Mouse (Mus musculus): ENCODE results near the gene Gm20671. TPM values are rescaled to one million over a fixed set of nuclear protein-coding genes. Genes with fewer than 3 reads are reported as not detected.
"Not testable (repeated sequence)": the region's sequence is repeated elsewhere in the genome, so short reads cannot be mapped to it uniquely, and the experiment has no call there.

Gene Gm20671
- polyA plus RNA-seq, 1 experiment from 2014 or later: not detected

DNA sequence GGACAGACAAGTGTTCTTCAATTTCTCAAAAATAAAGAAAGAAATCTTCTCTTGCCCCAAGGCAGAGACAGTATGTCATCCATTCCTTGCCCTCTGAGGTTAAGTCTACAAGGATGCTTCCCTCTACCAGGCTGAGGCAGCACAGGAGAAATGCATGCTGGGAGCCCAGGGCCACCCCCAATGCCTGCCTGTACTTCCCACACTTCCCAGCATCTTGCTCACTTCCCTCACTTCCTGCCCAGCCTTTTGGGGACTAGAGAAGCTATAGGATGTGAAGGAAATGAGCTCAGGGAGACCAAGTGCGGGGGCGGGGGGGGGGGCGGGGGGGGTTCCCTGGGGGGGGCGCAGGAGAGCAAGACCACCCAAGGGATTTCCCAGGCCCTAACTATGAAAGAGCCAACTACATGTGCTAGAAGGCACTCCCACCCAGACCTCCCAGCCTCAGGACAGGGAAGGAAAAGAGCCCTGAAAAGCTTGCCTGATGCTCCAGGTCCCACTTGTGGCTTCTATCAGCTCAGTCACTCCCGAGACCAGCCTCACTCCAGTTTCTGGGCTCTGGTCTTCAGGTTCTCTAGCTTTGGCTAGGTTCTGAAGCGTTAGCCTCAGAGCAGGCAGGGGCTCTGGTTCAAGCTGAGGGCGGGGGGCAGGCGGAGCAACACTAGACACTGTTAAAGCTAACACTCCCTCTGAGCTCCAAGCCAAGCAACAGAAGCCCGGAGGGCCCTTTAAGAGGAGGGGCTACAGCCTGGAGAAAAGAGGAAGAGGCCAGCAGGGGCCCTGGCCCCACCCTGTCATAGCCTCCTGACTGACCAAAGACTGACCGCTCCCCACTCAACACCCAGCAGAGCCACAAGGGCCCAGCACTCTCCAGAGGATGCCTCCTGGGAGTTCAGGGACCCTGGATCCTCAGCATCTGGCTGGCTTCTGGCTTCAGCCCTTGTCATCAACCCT is 80.9 kb downstream of the Gm20671 start:
- Histone ChIP-seq H3K27me3 (ENCODE audit: poor library complexity, severe bottlenecking) (no peaks in the 10 kb centered on the region), H3K9me3 (no peaks in the 10 kb centered on the region), H3K4me3 (peak overlapping the region; percentile 43), H3K27ac (peak overlapping the region; percentile 81), H3K4me1 (peaks cover 38% of the 10 kb centered on the region), H3K36me3 (replicated peaks) (no peaks in the 10 kb centered on the region)
- DNase-seq (ENCODE audit: extremely low spot score, low spot score): peak; percentile 46
- 11% methylated on average over 10 of the region's 10 CpGs for WGBS

DNA sequence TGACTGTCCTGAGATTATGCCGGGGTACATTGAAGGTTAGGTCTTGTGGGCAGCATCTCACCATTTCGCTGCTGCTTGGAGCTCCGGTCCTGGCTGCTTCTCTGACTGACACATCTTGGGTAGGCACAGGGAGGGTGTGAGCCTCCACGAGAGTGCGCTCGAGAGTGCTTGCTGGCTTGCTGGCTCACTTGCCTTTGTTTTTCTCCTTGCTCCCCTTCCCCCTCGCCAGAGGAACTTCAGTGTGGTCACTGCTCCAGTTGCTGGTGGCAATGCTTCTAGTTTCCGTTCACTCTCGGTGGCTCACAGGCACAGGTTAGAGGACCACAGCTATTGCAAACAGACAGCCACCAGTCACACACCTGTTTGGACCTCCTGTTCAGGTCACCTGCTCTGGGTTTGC is 84.8 kb downstream of the Gm20671 start:
- Histone ChIP-seq H3K4me3 (no peak overlapping the region), H3K36me3 (replicated peaks) (peaks cover 13% of the 10 kb centered on the region), H3K27me3 (ENCODE audit: poor library complexity, severe bottlenecking) (no peaks in the 10 kb centered on the region), H3K27ac (peak overlapping the region; percentile 66), H3K9me3 (no peaks in the 10 kb centered on the region), H3K4me1 (peaks cover 35% of the 10 kb centered on the region)
- WGBS: 44% methylated on average over 9 of the region's 9 CpGs
- peak; percentile 25 for DNase-seq (ENCODE audit: extremely low spot score, low spot score)

DNA sequence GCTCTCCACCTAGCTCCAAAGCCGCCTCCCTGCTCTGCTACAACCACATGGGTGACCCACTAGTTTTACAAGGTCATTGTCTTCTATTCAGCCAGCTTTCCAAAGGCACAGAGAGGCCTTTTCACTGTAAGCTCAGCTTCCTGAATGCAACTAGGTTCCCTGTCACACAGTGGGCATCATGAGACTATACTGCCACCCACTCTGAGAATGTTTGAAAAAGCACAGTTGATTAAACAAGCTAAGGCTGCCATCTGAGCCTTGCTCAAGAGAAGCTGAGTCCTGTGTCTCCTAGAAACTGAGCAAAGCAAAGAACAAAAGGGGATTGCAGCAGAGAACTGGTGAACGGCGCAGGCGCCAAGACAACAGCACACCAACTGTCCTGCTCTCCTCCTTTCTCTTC is 85.5 kb downstream of the Gm20671 start:
- peaks cover 21% of the 10 kb centered on the region for H3K36me3 ChIP-seq (replicated peaks)
- H3K4me3 ChIP-seq; H3K9me3 ChIP-seq; DNase-seq (ENCODE audit: extremely low spot score, low spot score); H3K27me3 ChIP-seq (ENCODE audit: poor library complexity, severe bottlenecking): not testable (repeated sequence)
- 80% methylated on average over 4 of the region's 4 CpGs for WGBS
- H3K4me1 ChIP-seq: peaks cover 28% of the 10 kb centered on the region
- H3K27ac ChIP-seq: peak overlapping the region; percentile 66; the same call in 1 of the 2 replicates

DNA sequence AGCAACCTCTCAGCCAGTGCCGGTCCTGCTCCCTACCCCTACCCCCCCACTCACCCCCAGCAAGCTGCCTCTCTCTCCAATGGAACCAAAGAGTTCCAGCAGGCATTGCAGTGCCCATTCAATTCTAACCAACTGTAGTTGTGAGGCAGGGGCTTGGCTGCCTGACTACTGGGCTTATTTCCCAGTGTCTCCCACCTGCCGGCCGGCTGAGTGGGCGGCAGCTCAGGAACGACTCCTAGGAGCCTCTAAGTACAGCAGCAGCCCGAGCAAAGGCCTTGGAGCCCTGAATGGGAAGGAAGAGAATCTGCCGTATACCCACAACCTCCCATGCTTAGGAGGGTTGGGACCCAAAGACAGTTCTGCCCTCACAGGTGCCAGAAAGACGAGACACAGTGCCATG is 86.1 kb downstream of the Gm20671 start:
- not testable (repeated sequence) for H3K4me3 ChIP-seq; DNase-seq (ENCODE audit: extremely low spot score, low spot score); H3K27me3 ChIP-seq (ENCODE audit: poor library complexity, severe bottlenecking); H3K9me3 ChIP-seq
- H3K36me3 ChIP-seq (replicated peaks): peaks cover 23% of the 10 kb centered on the region
- WGBS: 89% methylated on average over 8 of the region's 8 CpGs
- peaks cover 22% of the 10 kb centered on the region for H3K4me1 ChIP-seq
- H3K27ac ChIP-seq: 0 out of 2 replicates have a peak overlapping the region, but pooled peaks have one; percentile 40

DNA sequence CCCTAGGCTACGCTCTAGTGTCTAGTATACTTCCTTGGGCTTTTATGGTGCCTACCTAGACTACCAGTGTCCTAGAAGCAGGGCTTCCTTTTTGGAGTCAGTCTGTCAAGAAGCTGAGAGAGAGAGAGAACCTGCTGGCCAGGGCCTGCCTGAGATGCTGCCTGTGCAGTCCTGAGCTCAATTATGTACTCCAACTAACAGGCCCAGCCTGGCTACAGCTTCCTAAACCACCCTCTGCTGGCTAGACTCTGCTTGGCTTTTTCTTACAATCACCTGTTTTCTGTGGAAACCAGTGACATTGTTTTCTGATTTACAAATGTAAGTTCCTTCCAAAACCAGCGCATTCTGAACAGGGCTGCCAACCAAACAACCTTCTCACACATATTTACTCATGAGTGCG is 86.8 kb downstream of the Gm20671 start:
- Histone ChIP-seq H3K4me3 (no peak overlapping the region), H3K27me3 (ENCODE audit: poor library complexity, severe bottlenecking) (no peaks in the 10 kb centered on the region), H3K4me1 (peaks cover 18% of the 10 kb centered on the region), H3K9me3 (no peaks in the 10 kb centered on the region), H3K27ac (0 out of 2 replicates have a peak overlapping the region, but pooled peaks have one; percentile 11), H3K36me3 (replicated peaks) (peaks cover 30% of the 10 kb centered on the region)
- 93% methylated on average over 3 of the region's 3 CpGs for WGBS
- no peak for DNase-seq (ENCODE audit: extremely low spot score, low spot score)

DNA sequence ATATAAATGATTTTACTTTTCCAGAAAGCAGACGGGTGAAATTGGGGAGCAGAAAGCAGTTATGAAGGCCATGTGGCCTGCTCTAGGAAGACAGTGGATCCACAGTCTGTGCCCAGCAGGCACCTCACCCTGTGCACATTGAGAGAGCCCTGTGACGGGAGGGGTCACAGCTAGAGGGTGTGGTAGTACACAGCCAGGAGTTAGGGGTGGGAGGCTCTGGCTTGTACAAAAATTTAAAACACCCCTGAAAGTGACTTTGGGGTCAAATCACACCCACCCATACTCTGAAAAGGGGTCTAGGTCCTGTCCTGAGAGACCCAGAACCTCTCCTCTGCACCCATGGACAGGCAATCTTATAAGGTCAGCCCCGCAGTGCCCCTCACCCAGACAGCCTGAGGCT is 90.1 kb downstream of the Gm20671 start:
- not testable (repeated sequence) for DNase-seq (ENCODE audit: extremely low spot score, low spot score); H3K9me3 ChIP-seq; H3K4me1 ChIP-seq; H3K27ac ChIP-seq; H3K27me3 ChIP-seq (ENCODE audit: poor library complexity, severe bottlenecking); H3K4me3 ChIP-seq
- H3K36me3 ChIP-seq (replicated peaks): peaks cover 46% of the 10 kb centered on the region
- WGBS: 92% methylated on average over 3 of the region's 3 CpGs

DNA sequence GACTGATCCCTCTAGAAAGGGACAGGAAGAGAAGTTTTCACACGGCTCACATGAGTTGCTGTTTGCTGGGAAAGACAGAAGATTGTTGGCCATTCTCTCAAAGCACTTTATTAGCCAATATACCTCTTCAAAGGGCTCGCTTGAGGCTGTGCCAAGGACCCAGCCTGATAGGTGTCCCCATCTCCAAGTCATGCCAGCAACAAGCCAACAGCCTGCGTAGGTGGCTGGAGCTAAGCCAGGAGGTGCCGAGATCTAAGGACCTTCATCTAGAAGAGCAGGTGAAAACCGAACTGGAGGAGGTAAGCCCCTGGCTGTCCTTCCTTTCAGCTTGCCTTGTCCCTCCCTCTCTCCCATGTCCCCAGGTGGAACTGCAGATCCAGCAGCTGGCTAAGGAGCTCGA is 91.1 kb downstream of the Gm20671 start:
- WGBS: 90% methylated on average over 6 of the region's 6 CpGs
- Histone ChIP-seq H3K27me3 (ENCODE audit: poor library complexity, severe bottlenecking) (no peaks in the 10 kb centered on the region), H3K9me3 (peaks cover 6% of the 10 kb centered on the region; the same call in 1 of the 2 replicates), H3K4me3 (no peak overlapping the region), H3K4me1 (no peaks in the 10 kb centered on the region), H3K27ac (no peak overlapping the region), H3K36me3 (replicated peaks) (peaks cover 46% of the 10 kb centered on the region)
- DNase-seq (ENCODE audit: extremely low spot score, low spot score): no peak

DNA sequence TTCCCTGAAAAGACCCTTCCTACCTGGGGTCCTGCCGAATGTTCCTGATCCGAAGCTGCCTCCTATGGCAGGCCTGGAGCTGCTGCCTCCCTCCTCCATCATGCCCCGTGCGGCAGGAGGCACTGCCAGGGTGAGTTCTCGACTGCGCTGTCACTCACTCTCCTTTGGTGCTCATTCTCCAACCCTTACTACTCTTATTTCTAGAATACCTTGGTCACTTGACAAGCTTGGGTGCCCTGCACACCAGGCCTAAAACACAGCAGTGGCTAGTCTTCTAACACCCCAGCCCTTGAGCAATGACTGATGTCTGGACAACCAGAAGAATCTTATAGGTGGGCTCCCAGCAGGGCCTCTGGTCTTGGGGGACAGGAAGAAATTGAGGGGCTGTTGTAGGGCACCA is 93.0 kb downstream of the Gm20671 start:
- peaks cover 46% of the 10 kb centered on the region for H3K36me3 ChIP-seq (replicated peaks)
- H3K27ac ChIP-seq; H3K4me3 ChIP-seq; H3K27me3 ChIP-seq (ENCODE audit: poor library complexity, severe bottlenecking); H3K9me3 ChIP-seq; DNase-seq (ENCODE audit: extremely low spot score, low spot score); H3K4me1 ChIP-seq: not testable (repeated sequence)
- 92% methylated on average over 6 of the region's 6 CpGs for WGBS

DNA sequence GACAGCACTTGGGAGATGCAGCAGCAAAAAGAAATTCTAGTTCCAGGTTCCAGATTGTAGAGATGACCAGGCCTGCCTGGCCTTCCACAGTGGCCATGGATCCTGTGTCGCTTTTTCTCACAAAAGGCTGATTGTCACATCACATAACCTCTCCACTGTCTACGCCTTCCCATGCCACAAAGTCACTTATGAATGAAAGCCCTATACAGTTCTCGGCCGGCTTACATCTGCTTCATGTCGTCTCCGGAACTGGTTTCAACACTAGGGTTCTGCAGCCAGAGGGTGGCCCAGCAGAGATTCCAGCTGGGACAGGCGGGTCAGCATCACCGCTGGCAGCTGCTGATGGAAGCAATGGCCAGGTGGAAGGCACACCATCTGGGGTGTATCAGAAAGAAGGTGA is 98.1 kb downstream of the Gm20671 start:
- Histone ChIP-seq H3K27me3 (ENCODE audit: poor library complexity, severe bottlenecking) (no peaks in the 10 kb centered on the region), H3K36me3 (replicated peaks) (peaks cover 7% of the 10 kb centered on the region), H3K27ac (no peak overlapping the region), H3K4me3 (no peak overlapping the region), H3K4me1 (no peaks in the 10 kb centered on the region), H3K9me3 (peaks cover 5% of the 10 kb centered on the region; the same call in 1 of the 2 replicates)
- no peak for DNase-seq (ENCODE audit: extremely low spot score, low spot score)
- WGBS: 84% methylated on average over 8 of the region's 8 CpGs

DNA sequence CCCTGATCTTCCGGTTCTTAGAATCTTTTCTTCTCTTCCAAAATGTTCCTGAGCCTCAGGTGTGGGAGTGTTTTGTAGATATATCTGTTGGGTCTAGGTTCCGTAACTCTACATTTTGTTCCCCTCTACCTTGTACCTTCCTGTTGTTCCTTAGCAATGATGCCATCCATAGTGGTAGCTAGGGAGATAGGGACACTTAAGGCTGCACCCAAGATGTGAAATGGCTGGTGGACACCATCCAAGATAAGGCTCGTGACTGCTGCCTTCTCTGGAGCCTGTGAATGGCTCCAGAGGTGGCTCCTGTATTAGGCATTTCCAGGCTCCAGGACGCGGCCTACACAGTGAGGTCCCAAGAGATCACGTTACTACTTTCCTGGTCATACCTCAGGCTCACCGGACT is 98.6 kb downstream of the Gm20671 start:
- DNase-seq (ENCODE audit: extremely low spot score, low spot score): no peak
- Histone ChIP-seq H3K4me3 (no peak overlapping the region), H3K36me3 (replicated peaks) (peaks cover 2% of the 10 kb centered on the region), H3K27ac (no peak overlapping the region), H3K9me3 (peaks cover 3% of the 10 kb centered on the region; the same call in 1 of the 2 replicates), H3K27me3 (ENCODE audit: poor library complexity, severe bottlenecking) (no peaks in the 10 kb centered on the region), H3K4me1 (no peaks in the 10 kb centered on the region)
- 92% methylated on average over 7 of the region's 7 CpGs for WGBS

DNA sequence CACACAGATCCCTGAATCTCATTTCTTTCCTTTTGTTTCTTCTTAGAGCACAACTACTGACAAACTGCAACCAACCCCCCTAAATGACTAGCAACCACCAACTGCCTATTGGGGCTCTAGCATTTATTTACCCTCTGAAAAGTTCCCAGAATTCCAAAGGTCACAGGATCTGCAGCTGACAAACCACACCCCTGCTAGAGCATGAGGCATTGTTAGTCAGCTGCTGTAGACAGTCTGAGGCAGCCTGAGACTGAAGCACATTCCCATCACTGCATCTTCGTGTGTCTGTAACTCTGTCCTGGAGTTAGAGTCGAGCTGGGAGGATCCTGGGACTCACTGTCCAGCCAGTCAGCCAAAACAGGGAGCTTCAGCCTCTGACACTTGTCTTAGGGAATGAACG is 101.5 kb downstream of the Gm20671 start:
- not testable (repeated sequence) for DNase-seq (ENCODE audit: extremely low spot score, low spot score); H3K4me3 ChIP-seq; H3K27me3 ChIP-seq (ENCODE audit: poor library complexity, severe bottlenecking); H3K9me3 ChIP-seq; H3K36me3 ChIP-seq (replicated peaks); H3K4me1 ChIP-seq; H3K27ac ChIP-seq
- 76% methylated on average over 3 of the region's 3 CpGs for WGBS

DNA sequence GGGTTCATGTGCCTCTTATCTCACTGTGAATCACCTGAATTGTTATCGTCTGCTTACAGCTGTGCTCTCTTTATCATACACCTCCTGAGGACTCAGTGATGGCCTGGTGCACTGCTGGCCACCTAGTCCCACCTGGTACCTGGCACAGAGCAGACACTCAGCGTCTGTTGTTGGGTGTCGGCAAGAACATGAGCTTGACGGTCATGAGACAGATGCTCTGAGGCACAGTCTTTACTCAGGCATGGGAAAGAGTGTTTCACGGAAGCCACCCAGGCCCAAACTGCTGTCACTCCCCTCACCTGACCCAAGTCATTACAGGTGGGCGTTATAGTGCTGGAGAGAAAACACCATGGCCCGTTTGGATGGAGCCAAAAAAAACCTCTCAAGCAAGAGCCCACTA is 102.9 kb downstream of the Gm20671 start:
- no peak overlapping the region for H3K4me3 ChIP-seq
- no peak overlapping the region for H3K27ac ChIP-seq
- WGBS: 89% methylated on average over 7 of the region's 7 CpGs
- no peaks in the 10 kb centered on the region for H3K27me3 ChIP-seq (ENCODE audit: poor library complexity, severe bottlenecking)
- DNase-seq (ENCODE audit: extremely low spot score, low spot score): no peak
- peaks cover 3% of the 10 kb centered on the region; the same call in 1 of the 2 replicates for H3K9me3 ChIP-seq
- H3K36me3 ChIP-seq (replicated peaks): no peaks in the 10 kb centered on the region
- H3K4me1 ChIP-seq: no peaks in the 10 kb centered on the region

DNA sequence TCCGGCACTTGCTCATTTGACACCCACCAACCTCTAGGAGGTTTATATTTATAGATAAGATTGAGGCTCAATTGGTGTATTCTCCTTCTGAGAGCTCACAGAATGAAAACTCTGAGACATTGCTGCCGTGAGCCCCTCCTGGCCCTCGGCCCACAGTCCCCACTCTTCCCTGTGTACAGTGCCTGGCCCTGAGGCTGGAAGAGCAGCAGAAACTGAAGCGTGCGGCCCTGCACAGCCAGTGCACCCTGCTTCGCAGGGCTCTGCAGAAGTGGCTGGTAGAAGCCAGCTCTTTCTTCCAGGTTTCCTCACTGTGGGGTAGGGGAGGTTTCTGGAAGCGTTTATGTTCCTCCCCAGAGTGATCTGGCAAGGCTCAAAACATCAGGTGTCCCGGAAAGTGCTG is 104.2 kb downstream of the Gm20671 start:
- not testable (repeated sequence) for H3K36me3 ChIP-seq (replicated peaks); H3K27ac ChIP-seq; H3K9me3 ChIP-seq; H3K4me1 ChIP-seq; H3K27me3 ChIP-seq (ENCODE audit: poor library complexity, severe bottlenecking); H3K4me3 ChIP-seq; DNase-seq (ENCODE audit: extremely low spot score, low spot score)
- 90% methylated on average over 8 of the region's 8 CpGs for WGBS

All from forebrain, embryonic 10.5 days (tissue).